Mouse (Mus musculus): ENCODE data around the gene Tex10. TPM values are rescaled to one million over a fixed set of nuclear protein-coding genes. Genes with fewer than 3 reads are reported as not detected.

The Tex10 gene
- polyA plus RNA-seq, 1 experiment from 2014 or later: 40.8 TPM

- no peak overlapping the region for H3K4me2 ChIP-seq
- H3K9me3 ChIP-seq: no peaks in the 10 kb centered on the region
- no peak overlapping the region for H3K4me3 ChIP-seq
- no peaks in the 10 kb centered on the region for H3K4me1 ChIP-seq (replicated peaks)
- H3K27ac ChIP-seq (replicated peaks): no peak overlapping the region
- H3K27me3 ChIP-seq: no peaks in the 10 kb centered on the region
- no peaks in the 10 kb centered on the region for H3K36me3 ChIP-seq
- no peak overlapping the region for H3K9ac ChIP-seq
- no peak for ATAC-seq (ENCODE audit: low read depth)
- WGBS: 95% methylated on average over 3 of the region's 3 CpGs
Measured at GRCm38 (mm10) chr4:48396949-48397348, 76.3 kb downstream of the Tex10 start.

- H3K4me2 ChIP-seq: no peak overlapping the region
- WGBS: 84% methylated on average over 5 of the region's 5 CpGs
- no peaks in the 10 kb centered on the region for H3K9me3 ChIP-seq
- H3K27ac ChIP-seq (replicated peaks): no peak overlapping the region
- H3K4me1 ChIP-seq (replicated peaks): no peaks in the 10 kb centered on the region
- no peak overlapping the region for H3K9ac ChIP-seq
- no peaks in the 10 kb centered on the region for H3K27me3 ChIP-seq
- no peak overlapping the region for H3K4me3 ChIP-seq
- no peak for ATAC-seq (ENCODE audit: low read depth)
- H3K36me3 ChIP-seq: no peaks in the 10 kb centered on the region
Measured at GRCm38 (mm10) chr4:48382506-48382905, 90.8 kb downstream of the Tex10 start.

- Histone ChIP-seq H3K9ac (no peak overlapping the region), H3K4me2 (no peak overlapping the region), H3K9me3 (no peaks in the 10 kb centered on the region), H3K36me3 (no peaks in the 10 kb centered on the region), H3K4me1 (replicated peaks) (no peaks in the 10 kb centered on the region), H3K27ac (replicated peaks) (no peak overlapping the region), H3K27me3 (no peaks in the 10 kb centered on the region), H3K4me3 (no peak overlapping the region)
- no peak for ATAC-seq (ENCODE audit: low read depth)
- WGBS: 4% methylated on average over 2 of the region's 2 CpGs
Measured at GRCm38 (mm10) chr4:48380940-48381339, 92.3 kb downstream of the Tex10 start.

Other genes with a start within 250 kb of the Tex10 start
- gene Erp44, start 193.9 kb downstream of the Tex10 start, polyA plus RNA-seq (2015; fragmentation: Nextera tagmentation; extraction: Ambion mirVana): 68.3 and 72.4 TPM in 2 replicates
- 7.4 and 7.7 TPM in 2 replicates for gene Invs, start 193.7 kb downstream of the Tex10 start, polyA plus RNA-seq (2015; fragmentation: Nextera tagmentation; extraction: Ambion mirVana)
- 36.2 and 43.9 TPM in 2 replicates for gene Msantd3, start 66.5 kb upstream of the Tex10 start, polyA plus RNA-seq (2015; fragmentation: Nextera tagmentation; extraction: Ambion mirVana)
- 315 and 322 TPM in 2 replicates for gene Tmeff1, start 111.7 kb upstream of the Tex10 start, polyA plus RNA-seq (2015; fragmentation: Nextera tagmentation; extraction: Ambion mirVana)
- 1.8 and 1.9 TPM in 2 replicates for gene Cavin4, start 190.1 kb upstream of the Tex10 start, polyA plus RNA-seq (2015; fragmentation: Nextera tagmentation; extraction: Ambion mirVana)

Data from neural tube, embryonic 13.5 days (tissue).